ENCODE assay signal across 8 mouse cellular contexts in genomic region chr1:89183261-89183831, GRCm38 (mm10).
DNase-seq lines count a peak whose midpoint lies in the region; ATAC-seq lines count a peak whose summit lies in the region.

No protein-coding gene starts in this region.

- peak overlapping the region; percentile 77 for H3K27ac ChIP-seq in heart, embryonic 13.5 days (replicated peaks)
- H3K27ac ChIP-seq in limb, embryonic 15.5 days = no peak overlapping the region

- 5% methylated on average over 9 of the region's 9 CpGs for WGBS in heart, embryonic 13.5 days
- WGBS in limb, embryonic 15.5 days = 37% methylated on average over 9 of the region's 9 CpGs

- peaks cover 32% of the 10 kb centered on the region for H3K4me1 ChIP-seq in heart, embryonic 13.5 days
- peaks cover 9% of the 10 kb centered on the region; the same call in 1 of the 2 replicates for H3K4me1 ChIP-seq in limb, embryonic 15.5 days

- DNase-seq in Muller cell, postnatal 12 days (ENCODE audit: inconsistent ontology term) = peak; percentile 77
- peak; percentile 77 for DNase-seq in embryo, embryonic 10 days (ENCODE audit: low spot score)
- peak; percentile 56 for DNase-seq in skeletal muscle tissue, adult 2 months (ENCODE audit: low read depth, low spot score)
- DNase-seq in spleen, postnatal 36 days (ENCODE audit: low spot score in 2 of 2) = no peak
- DNase-seq in thymus, postnatal 10 days (ENCODE audit: low spot score in 2 of 2) = no peak
- no peak for DNase-seq in cerebellum, postnatal 36 days

- peak overlapping the region; percentile 11; the same call in 1 of the 2 replicates for H3K4me3 ChIP-seq in heart, embryonic 13.5 days
- no peak overlapping the region for H3K4me3 ChIP-seq in limb, embryonic 15.5 days

- no peaks in the 10 kb centered on the region for H3K27me3 ChIP-seq in heart, embryonic 13.5 days (replicated peaks)
- no peaks in the 10 kb centered on the region for H3K27me3 ChIP-seq in limb, embryonic 15.5 days

- no peaks in the 10 kb centered on the region for H3K36me3 ChIP-seq in heart, embryonic 13.5 days
- H3K36me3 ChIP-seq in limb, embryonic 15.5 days = no peaks in the 10 kb centered on the region

- no peaks in the 10 kb centered on the region for H3K9me3 ChIP-seq in heart, embryonic 13.5 days
- no peaks in the 10 kb centered on the region for H3K9me3 ChIP-seq in limb, embryonic 15.5 days

- ATAC-seq in heart, embryonic 13.5 days (ENCODE audit: extremely low read depth, insufficient number of reproducible peaks, low FRiP score, low TSS enrichment) = peak; percentile 58; the same call in 1 of the 2 replicates
- ATAC-seq in limb, embryonic 15.5 days (ENCODE audit: insufficient number of reproducible peaks, low FRiP score, low TSS enrichment, low read depth) = peak; percentile 55; the same call in 1 of the 2 replicates

- H3K4me2 ChIP-seq in heart, embryonic 13.5 days = peak overlapping the region; percentile 61
- no peak overlapping the region for H3K4me2 ChIP-seq in limb, embryonic 15.5 days

- H3K9ac ChIP-seq in heart, embryonic 13.5 days = 0 out of 2 replicates have a peak overlapping the region, but pooled peaks have one; percentile 38
- H3K9ac ChIP-seq in limb, embryonic 15.5 days = no peak overlapping the region

Comparison
In these comparisons a context has a peak if more than half of its experiments do, and no peak if none do; other contexts are left out.
1. DNase-seq: peak in Muller cell, postnatal 12 days (single experiment), embryo, embryonic 10 days (single experiment) and skeletal muscle tissue, adult 2 months (single experiment); none in spleen, postnatal 36 days (0 of 2), thymus, postnatal 10 days (0 of 2) and cerebellum, postnatal 36 days (0 of 2).